Mouse (Mus musculus) right cerebral cortex, adult 2 months (tissue): Measurements from ENCODE around the gene Micu2.
"Not testable (repeated sequence)": the region's sequence is repeated elsewhere in the genome, so short reads cannot be mapped to it uniquely, and the experiment has no call there.

Source experiments
- DNase-seq, 2 experiments: peaks; one replicate each; pipeline ENCODE4 v3.0.0; 2021 to 2022; ENCODE audit warnings: low spot score in 2 of 2

Micu2 gene

GRCm38 (mm10) chr14:57961861-57962260, 37.2 kb downstream of the Micu2 start:
- DNase-seq, result no peak

GRCm38 (mm10) chr14:57951089-57951488, 48.0 kb downstream of the Micu2 start:
- DNase-seq, result peak in 1 of 2 experiments; percentile 17

GRCm38 (mm10) chr14:57945834-57946233, 53.2 kb downstream of the Micu2 start:
- DNase-seq, result no peak

- no peak for DNase-seq
These were observed 61.8 kb downstream of the Micu2 start for GRCm38 (mm10) chr14:57937297-57937696.

DNA sequence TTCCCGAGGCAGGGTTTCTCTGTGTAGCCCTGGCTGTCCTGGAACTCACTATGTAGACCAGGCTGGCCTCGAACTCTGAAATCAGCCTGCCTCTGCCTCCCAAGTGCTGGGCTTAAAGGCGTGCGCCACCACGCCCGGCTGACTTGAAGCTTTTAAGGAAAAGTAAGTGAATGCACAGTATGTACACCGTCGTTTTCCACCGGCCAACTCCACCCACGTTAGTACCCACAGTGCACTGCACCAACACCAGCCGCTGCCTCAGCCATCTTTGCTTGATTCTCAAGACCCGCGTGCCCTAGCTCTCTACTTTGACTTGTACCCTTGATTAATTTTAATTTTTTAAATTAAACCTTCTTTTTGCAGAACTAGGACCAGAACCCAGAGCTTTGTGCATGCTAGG, 64.4 kb downstream of the Micu2 start:
- no peak for DNase-seq

- DNase-seq, result no peak
These were observed 65.5 kb downstream of the Micu2 start for GRCm38 (mm10) chr14:57933608-57934007.

GRCm38 (mm10) chr14:57932881-57933443, 66.1 kb downstream of the Micu2 start:
- DNase-seq, result no peak

DNA sequence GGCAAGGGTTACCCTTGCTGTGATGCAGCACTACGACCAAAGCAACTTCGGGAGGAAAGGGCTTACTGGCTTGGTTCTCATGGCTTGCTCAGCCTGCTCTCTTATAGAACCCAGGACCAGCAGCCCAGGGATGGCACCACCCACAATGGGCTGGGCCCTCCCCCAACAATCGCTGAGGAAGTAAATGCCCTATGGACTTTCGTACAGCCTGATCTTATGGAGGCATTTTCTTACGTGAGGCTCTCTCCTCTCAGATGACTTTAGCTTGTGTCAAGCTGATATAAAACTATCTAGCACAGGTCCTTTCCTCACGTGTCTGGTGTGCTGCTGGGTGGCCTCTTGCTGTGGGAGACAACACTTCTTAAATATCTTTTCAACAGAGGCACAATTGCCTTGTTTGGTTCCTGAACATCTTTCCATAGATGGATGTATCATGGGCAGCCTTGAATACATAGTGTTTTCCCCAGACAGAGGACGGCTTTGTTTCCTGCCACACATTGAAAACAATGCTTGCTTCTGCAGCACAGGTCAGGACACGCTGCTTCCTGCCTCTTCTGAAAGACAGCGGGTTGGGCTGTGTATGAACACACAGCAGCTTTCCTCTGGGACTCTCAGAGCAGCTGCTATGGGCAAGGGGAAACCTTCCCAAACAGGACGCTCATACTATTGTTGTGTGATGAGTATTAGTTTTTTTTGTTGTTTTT, 77.5 kb downstream of the Micu2 start:
- DNase-seq, result no peak

GRCm38 (mm10) chr14:57920568-57921310, 78.3 kb downstream of the Micu2 start:
- DNase-seq, result peak; percentile 30 to 37

- DNase-seq, result no peak
These were observed 79.8 kb downstream of the Micu2 start for GRCm38 (mm10) chr14:57919148-57919875.

GRCm38 (mm10) chr14:57915341-57915740, 83.7 kb downstream of the Micu2 start:
- DNase-seq, result no peak

- DNase-seq, result not testable (repeated sequence)
These were observed 86.7 kb downstream of the Micu2 start for GRCm38 (mm10) chr14:57912211-57913007.

GRCm38 (mm10) chr14:57911787-57912186, 87.3 kb downstream of the Micu2 start:
- not testable (repeated sequence) for DNase-seq

- no peak for DNase-seq
These were observed 87.7 kb downstream of the Micu2 start for GRCm38 (mm10) chr14:57911316-57911715.

DNA sequence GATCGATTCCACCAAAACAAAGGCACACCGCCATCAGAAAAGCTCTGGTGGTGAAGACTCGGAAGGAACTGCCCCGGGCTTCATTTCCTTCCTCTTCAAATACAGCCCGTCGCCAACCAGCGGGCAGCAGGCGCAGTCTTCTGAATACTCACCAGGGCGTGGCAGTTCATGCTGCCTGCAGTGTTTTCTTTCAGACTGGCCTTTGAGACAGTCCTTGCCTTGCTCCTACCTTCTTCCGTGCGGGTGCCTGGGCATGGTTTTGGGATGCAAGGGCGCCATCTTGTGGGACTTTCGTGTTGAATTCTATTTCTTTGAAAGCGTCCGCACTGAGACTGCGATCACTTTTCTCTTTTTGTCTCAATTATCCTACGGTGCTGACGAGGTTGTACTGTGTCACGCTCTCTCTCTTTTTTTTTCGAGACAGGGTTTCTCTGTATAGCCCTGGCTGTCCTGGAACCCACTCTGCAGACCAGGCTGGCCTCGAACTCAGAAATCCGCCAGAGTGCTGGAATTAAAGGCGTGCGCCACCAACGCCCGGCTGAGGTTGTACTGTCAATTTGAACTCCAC, 88.5 kb downstream of the Micu2 start:
- peak; percentile 89 for DNase-seq

- DNase-seq, result no peak
These were observed 89.8 kb downstream of the Micu2 start for GRCm38 (mm10) chr14:57909297-57909696.

- DNase-seq, result no peak
These were observed 90.6 kb downstream of the Micu2 start for GRCm38 (mm10) chr14:57908431-57908830.

- DNase-seq, result no peak
These were observed 97.1 kb downstream of the Micu2 start for GRCm38 (mm10) chr14:57901998-57902397.

DNA sequence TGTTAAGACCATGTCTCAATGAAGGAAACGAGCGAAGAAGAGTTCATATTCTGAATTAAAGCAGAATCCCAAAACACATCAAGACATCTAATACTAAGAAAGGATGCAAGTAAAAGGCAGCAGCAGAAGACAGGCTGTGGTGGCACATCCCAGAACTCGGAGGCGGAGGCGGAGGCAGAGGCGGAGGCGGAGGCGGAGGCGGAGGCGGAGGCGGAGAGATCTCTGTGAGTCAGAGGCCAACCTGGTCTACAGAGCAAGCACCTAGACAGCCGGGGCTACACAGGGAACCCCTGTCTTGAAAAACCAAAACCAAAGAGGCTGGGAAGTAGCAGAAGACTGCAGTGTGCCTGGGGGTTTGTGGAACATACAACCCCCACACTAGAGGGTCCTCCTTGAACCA, 102.2 kb downstream of the Micu2 start:
- DNase-seq, result no peak

GRCm38 (mm10) chr14:57896088-57896871, 102.8 kb downstream of the Micu2 start:
- DNase-seq, result not testable (repeated sequence)
